Mouse (Mus musculus): ENCODE measurements at regions not wholly inside any gene's neighbourhood (a gene's known extent, or its start where the extent isn't known, plus 50 kb on each side); places are given as distances from the start of the nearest gene placed in this dataset.

DNA sequence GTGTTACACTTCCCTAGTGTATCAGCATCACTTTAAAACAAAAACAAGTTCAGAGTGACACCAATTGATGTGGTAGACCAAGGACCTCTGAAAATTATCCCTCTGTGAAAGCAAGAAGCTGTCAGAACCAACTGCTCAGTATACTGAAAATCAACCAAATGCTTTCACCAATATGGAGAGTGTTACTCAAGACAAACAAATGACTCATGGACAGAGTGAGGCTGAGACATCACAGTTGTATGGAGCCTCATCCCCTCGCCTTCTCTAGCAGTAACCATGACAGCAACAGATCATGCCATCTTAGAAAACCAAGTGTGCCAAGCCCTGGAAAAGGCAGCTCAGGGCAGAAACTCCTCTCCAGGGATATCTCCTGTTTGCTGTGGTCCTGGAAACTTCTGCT lies 267.3 kb upstream of the F930015N05Rik start:
- TF ChIP-seq GATA1 (IDR thresholded peaks at IDR 0.05; ENCODE audit: borderline replicate concordance, low read length), result no peak
- TF ChIP-seq FLI1 (IDR thresholded peaks at IDR 0.05; ENCODE audit: low read length), result no peak
